Mouse (Mus musculus) C2C12 (cell line): Measurements from ENCODE around the gene Kifc5b.

Source experiments
- CEBPB ChIP-seq: IDR thresholded peaks from one replicate; pipeline ENCODE4 v1.6.1; 2011; ENCODE audit warnings: low read depth, mild to moderate bottlenecking, control low read depth, moderate library complexity
- CTCF ChIP-seq: IDR thresholded peaks from one replicate; pipeline ENCODE4 v1.5.1; 2011; ENCODE audit not compliant: control insufficient read depth, insufficient read depth, insufficient read length
- FOSL1 ChIP-seq: IDR thresholded peaks from one replicate; pipeline ENCODE4 v1.8.0; 2011; ENCODE audit warnings: mild to moderate bottlenecking, low read length; ENCODE audit not compliant: poor library complexity, insufficient read depth, severe bottlenecking
- MAX ChIP-seq: IDR thresholded peaks from one replicate; pipeline ENCODE4 v1.6.1; 2011; ENCODE audit warnings: mild to moderate bottlenecking, control low read depth
- MYOD1 ChIP-seq: IDR thresholded peaks from one replicate; pipeline ENCODE4 v1.6.1; 2011; ENCODE audit warnings: low read depth; ENCODE audit not compliant: control insufficient read depth, insufficient read length
- MYOG ChIP-seq: IDR thresholded peaks from one replicate; pipeline ENCODE4 v1.6.1; 2011; ENCODE audit not compliant: control insufficient read depth, insufficient read length; ENCODE audit errors: extremely low read depth

GRCm38 (mm10) chr17:26951952-26952877 is 35.3 kb downstream of the Kifc5b start:
- no peak for TF ChIP-seq CTCF
- no peak for TF ChIP-seq MAX
- no peak for TF ChIP-seq CEBPB
- no peak for TF ChIP-seq MYOD1
- TF ChIP-seq FOSL1 = no peak
- TF ChIP-seq MYOG = no peak
